Mouse (Mus musculus) kidney, postnatal 0 days (tissue): ENCODE data around the gene Dyx1c1. TPM values are rescaled to one million over a fixed set of nuclear protein-coding genes. Genes with fewer than 3 reads are reported as not detected.
A peak's percentile ranks its signal among the peaks of the same experiment; 100 is the strongest.

Experiments used
- ATAC-seq: fragments of 200-750 bp; cut with Nextera tagmentation; replicated peaks from 2 replicates; pipeline ENCODE4 v1.8.0; 2017; ENCODE audit warnings: low read depth, moderate number of reproducible peaks, moderate TSS enrichment, moderate library complexity; ENCODE audit not compliant: low FRiP score
- DNase-seq: peaks from one replicate; pipeline ENCODE4 v3.0.0-alpha.2; 2016; ENCODE audit warnings: low spot score
- H3K27ac ChIP-seq: fragments of 300-500 bp; sonication (generic); 2 replicates; pipeline ENCODE4 v1.5.1; 2014; ENCODE audit warnings: mild to moderate bottlenecking
- H3K27me3 ChIP-seq: fragments of 300-500 bp; sonication (generic); 2 replicates; pipeline ENCODE4 v1.6.1; 2014; ENCODE audit warnings: low read length, mixed read lengths; ENCODE audit not compliant: insufficient read depth
- H3K36me3 ChIP-seq: fragments of 300-500 bp; sonication (generic); 2 replicates; pipeline ENCODE4 v1.6.1; 2014; ENCODE audit warnings: low read length, mixed read lengths; ENCODE audit not compliant: insufficient read depth
- H3K4me1 ChIP-seq: fragments of 300-500 bp; sonication (generic); replicated peaks from 2 replicates; pipeline ENCODE4 v1.6.1; 2014; ENCODE audit warnings: antibody characterized with exemption, low read length, mixed read lengths; ENCODE audit not compliant: insufficient read depth
- H3K4me2 ChIP-seq: fragments of 300-500 bp; sonication (generic); 2 replicates; pipeline ENCODE4 v1.6.1; 2014; ENCODE audit warnings: mild to moderate bottlenecking, low read length, moderate library complexity, mixed read lengths
- H3K4me3 ChIP-seq: fragments of 300-500 bp; sonication (generic); replicated peaks from 2 replicates; pipeline ENCODE4 v1.5.1; 2014; ENCODE audit warnings: low read depth, low read length
- H3K9ac ChIP-seq: fragments of 300-500 bp; sonication (generic); 2 replicates; pipeline ENCODE4 v1.6.1; 2014; ENCODE audit warnings: low read depth, low read length
- H3K9me3 ChIP-seq: fragments of 300-500 bp; sonication (generic); replicated peaks from 2 replicates; pipeline ENCODE4 v1.6.1; 2016; ENCODE audit warnings: low read length, inconsistent platforms, mixed read lengths
- CTCF ChIP-seq: IDR thresholded peaks from 2 replicates; pipeline ENCODE4 v1.5.1; 2016; ENCODE audit warnings: antibody characterized with exemption, low read depth, mild to moderate bottlenecking, moderate library complexity
- WGBS: fragments of 180-500 bp; shearing (Covaris S2); extraction: QIAGEN DNeasy Blood & Tissue Kit; methylation state at CpG from one replicate; pipeline ENCODE4 v1.1.7; 2014; 5-methylcytosine and 5-hydroxymethylcytosine counted together
- polyA plus RNA-seq: library from polyadenylated mRNA; unstranded; fragments of >200 nt; fragmentation: Nextera tagmentation; extraction: Ambion mirVana; gene quantifications from 2 replicates; pipeline ENCODE4 v1.2.1, GENCODE M21; 2015

Dyx1c1 gene
- polyA plus RNA-seq, 1 experiment from 2014 or later = 2.8 TPM

- Histone ChIP-seq H3K4me3 (peak within 1 kb of the TSS; percentile 89), H3K27me3 (no peaks in the 10 kb centered on the region), H3K9me3 (no peaks in the 10 kb centered on the region), H3K9ac (peak within 1 kb of the TSS; percentile 82), H3K4me1 (peaks cover 13% of the 10 kb centered on the region), H3K4me2 (peak within 1 kb of the TSS; percentile 89), H3K27ac (peak within 1 kb of the TSS; percentile 60; the same call in 1 of the 2 replicates), H3K36me3 (no peaks in the 10 kb centered on the region)
- ATAC-seq = peak; percentile 98
- under 1% methylated on average over 88 of the region's 88 CpGs for WGBS
- DNase-seq = peak; percentile 98
- TF ChIP-seq CTCF = no peak
Measured at GRCm38 (mm10) chr9:72985250-72986220, 26.9 kb downstream of the Dyx1c1 start, which contains the start of the genes Ccpg1os and Ccpg1. Gene Ccpg1os, minus strand, starts transcription at chr9:72985382. Gene Ccpg1, plus strand, starts transcription at chr9:72985429.

GRCm38 (mm10) chr9:72987703-72988102, 29.1 kb downstream of the Dyx1c1 start:
- ATAC-seq (no peak), DNase-seq (no peak)
- H3K27me3 ChIP-seq = no peaks in the 10 kb centered on the region
- no peak for TF ChIP-seq CTCF
- no peak overlapping the region for H3K4me3 ChIP-seq
- H3K4me2 ChIP-seq = no peak overlapping the region
- no peaks in the 10 kb centered on the region for H3K36me3 ChIP-seq
- H3K9ac ChIP-seq = no peak overlapping the region
- peaks cover 13% of the 10 kb centered on the region for H3K4me1 ChIP-seq
- no peaks in the 10 kb centered on the region for H3K9me3 ChIP-seq
- H3K27ac ChIP-seq = no peak overlapping the region
- WGBS = 65% methylated on average over 3 of the region's 3 CpGs

GRCm38 (mm10) chr9:72988706-72989105, 30.1 kb downstream of the Dyx1c1 start:
- TF ChIP-seq CTCF = no peak
- Histone ChIP-seq H3K4me1 (peaks cover 13% of the 10 kb centered on the region), H3K4me2 (no peak overlapping the region), H3K4me3 (no peak overlapping the region), H3K27me3 (no peaks in the 10 kb centered on the region), H3K27ac (no peak overlapping the region), H3K36me3 (no peaks in the 10 kb centered on the region), H3K9ac (no peak overlapping the region), H3K9me3 (no peaks in the 10 kb centered on the region)
- ATAC-seq (no peak), DNase-seq (no peak)
- 72% methylated on average over 5 of the region's 5 CpGs for WGBS

DNA sequence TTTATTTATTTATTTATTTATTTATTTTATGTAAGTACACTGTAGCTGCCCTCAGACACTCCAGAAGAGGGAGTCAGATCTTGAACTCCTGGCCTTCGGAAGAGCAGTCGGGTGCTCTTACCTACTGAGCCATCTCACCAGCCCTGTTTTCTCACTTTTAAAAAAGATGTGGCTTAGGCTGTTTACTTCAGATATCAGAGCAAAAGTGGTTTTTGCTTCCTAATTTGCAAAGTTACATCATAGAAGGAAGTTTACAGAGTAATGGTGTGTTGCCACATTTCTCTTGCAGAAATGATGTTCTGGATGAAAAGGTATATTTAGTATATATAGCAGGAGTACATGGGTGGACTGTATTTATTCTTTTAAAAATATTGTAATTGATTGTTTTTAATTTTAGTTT, 32.8 kb downstream of the Dyx1c1 start:
- H3K4me3 ChIP-seq = no peak overlapping the region
- H3K9me3 ChIP-seq = no peaks in the 10 kb centered on the region
- no peak overlapping the region for H3K27ac ChIP-seq
- no peak overlapping the region for H3K4me2 ChIP-seq
- ATAC-seq (no peak), DNase-seq (no peak)
- H3K36me3 ChIP-seq = no peaks in the 10 kb centered on the region
- no peak for TF ChIP-seq CTCF
- WGBS = 90% methylated on average over 2 of the region's 2 CpGs
- H3K9ac ChIP-seq = no peak overlapping the region
- peaks cover under 1% of the 10 kb centered on the region; the same call in 1 of the 2 replicates for H3K4me1 ChIP-seq
- H3K27me3 ChIP-seq = no peaks in the 10 kb centered on the region

GRCm38 (mm10) chr9:72992576-72992975, 34.0 kb downstream of the Dyx1c1 start:
- H3K4me3 ChIP-seq = no peak overlapping the region
- DNase-seq = no peak
- 90% methylated on average over 5 of the region's 5 CpGs for WGBS
- no peak for ATAC-seq
- no peaks in the 10 kb centered on the region for H3K4me1 ChIP-seq
- no peak overlapping the region for H3K4me2 ChIP-seq
- no peak overlapping the region; the same call in 1 of the 2 replicates for H3K27ac ChIP-seq
- H3K9ac ChIP-seq = no peak overlapping the region
- H3K36me3 ChIP-seq = no peaks in the 10 kb centered on the region
- no peak for TF ChIP-seq CTCF
- H3K9me3 ChIP-seq = no peaks in the 10 kb centered on the region
- no peaks in the 10 kb centered on the region for H3K27me3 ChIP-seq

- no peaks in the 10 kb centered on the region for H3K36me3 ChIP-seq
- no peak overlapping the region for H3K9ac ChIP-seq
- no peak for ATAC-seq
- H3K4me3 ChIP-seq = no peak overlapping the region
- DNase-seq = no peak
- H3K9me3 ChIP-seq = no peaks in the 10 kb centered on the region
- H3K27ac ChIP-seq = no peak overlapping the region
- no peaks in the 10 kb centered on the region for H3K27me3 ChIP-seq
- no peaks in the 10 kb centered on the region for H3K4me1 ChIP-seq
- H3K4me2 ChIP-seq = no peak overlapping the region
- TF ChIP-seq CTCF = no peak
Measured at GRCm38 (mm10) chr9:72996167-72996566, 37.6 kb downstream of the Dyx1c1 start.
